Mouse (Mus musculus) cortical plate, adult 2 months (tissue): ENCODE measurements around the gene Ncdn. TPM values are rescaled to one million over a fixed set of nuclear protein-coding genes. Genes with fewer than 3 reads are reported as not detected.

Experiments
- H3K27ac ChIP-seq: fragments of 200-500 bp; 2 replicates; pipeline ENCODE4 v1.5.1; 2012; ENCODE audit warnings: low read length, control low read depth, inconsistent platforms; ENCODE audit not compliant: insufficient read depth
- H3K4me1 ChIP-seq: fragments of 200-500 bp; 2 replicates; pipeline ENCODE4 v1.6.1; 2011; ENCODE audit warnings: low read length; ENCODE audit not compliant: control insufficient read depth, insufficient read depth
- H3K4me3 ChIP-seq: fragments of 200-500 bp; 2 replicates; pipeline ENCODE4 v1.5.1; 2011; ENCODE audit warnings: mild to moderate bottlenecking, low read length, control low read depth; ENCODE audit not compliant: insufficient read depth
- CTCF ChIP-seq: fragments of 200-500 bp; IDR thresholded peaks from 2 replicates; pipeline ENCODE4 v1.5.1; 2011; ENCODE audit warnings: mild to moderate bottlenecking, control low read depth, low read length; ENCODE audit not compliant: insufficient read depth; ENCODE audit errors: extremely low read depth
- POLR2A ChIP-seq: fragments of 200-500 bp; IDR thresholded peaks from 2 replicates; pipeline ENCODE4 v1.6.1; 2011; ENCODE audit warnings: mild to moderate bottlenecking, low read length, control low read depth; ENCODE audit not compliant: insufficient read depth; ENCODE audit errors: extremely low read depth
- polyA plus RNA-seq: library from polyadenylated mRNA; depleted of rRNA; stranded (reverse); fragments of >200 nt; gene quantifications from 2 replicates; pipeline ENCODE4 v1.2.3, GENCODE M21; 2012; rRNA removed

The Ncdn gene
- polyA plus RNA-seq: 896 and 954 TPM in 2 replicates

DNA sequence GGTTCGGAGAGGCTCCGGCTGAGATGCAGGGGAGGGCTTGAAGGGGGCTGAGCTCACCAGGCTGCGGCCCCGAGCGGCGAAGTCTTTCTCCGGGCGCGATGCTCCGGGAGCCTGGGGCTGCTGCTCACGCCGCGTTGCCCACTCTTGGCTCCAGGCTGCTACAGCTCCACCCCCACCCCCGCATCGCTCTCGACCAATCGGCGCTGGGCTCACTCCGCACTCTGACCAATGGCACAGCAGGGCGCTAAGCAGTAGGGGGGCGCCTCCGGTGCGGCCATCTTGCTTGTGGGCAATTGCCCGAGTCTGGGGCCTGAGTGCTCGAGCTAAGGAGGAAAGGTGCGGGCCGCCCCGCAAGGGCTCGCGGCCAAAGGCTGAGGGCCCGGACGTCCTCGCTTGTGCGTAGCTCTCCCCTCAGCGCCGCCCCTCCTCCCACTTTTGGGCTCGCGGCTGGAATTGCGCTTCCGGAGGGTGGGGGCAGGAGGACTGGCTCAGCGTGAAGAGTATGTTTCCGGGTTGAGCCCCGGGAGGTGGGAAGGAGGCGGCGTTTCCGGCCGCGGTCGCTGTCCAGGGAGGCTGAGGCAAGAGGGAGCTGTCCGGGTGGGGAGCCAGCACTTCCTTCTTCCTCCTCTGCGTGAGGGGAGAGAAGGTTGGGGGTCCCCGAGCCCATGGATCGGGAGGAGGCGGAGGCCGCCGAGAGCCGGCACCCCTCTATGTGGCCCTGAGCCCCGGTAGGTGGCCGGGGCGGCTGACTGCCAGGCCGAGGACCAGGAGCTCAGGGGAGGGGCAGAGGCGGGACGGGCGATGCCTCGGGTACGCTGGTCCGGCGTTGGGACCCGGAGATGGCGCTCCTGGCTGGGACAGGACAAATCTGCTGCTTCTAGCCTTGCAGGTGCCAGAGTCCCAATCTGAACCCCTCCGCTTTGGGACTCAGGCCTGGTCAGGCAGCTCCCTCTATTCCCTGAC lies at the start of gene Ncdn, which contains the start of gene AU040320:
Gene Ncdn, minus strand, starts transcription at position 171 of the 963 bp plus-strand sequence.
Gene AU040320, plus strand, starts transcription at position 277 of the 963 bp plus-strand sequence.
- Histone ChIP-seq H3K4me3 (peak within 1 kb of the TSS; percentile 96), H3K27ac (peak within 1 kb of the TSS; percentile 93), H3K4me1 (peaks cover 6% of the 10 kb centered on the region; the same call in 1 of the 2 replicates)
- TF ChIP-seq POLR2A (peak; percentile 90), CTCF (no peak)

DNA sequence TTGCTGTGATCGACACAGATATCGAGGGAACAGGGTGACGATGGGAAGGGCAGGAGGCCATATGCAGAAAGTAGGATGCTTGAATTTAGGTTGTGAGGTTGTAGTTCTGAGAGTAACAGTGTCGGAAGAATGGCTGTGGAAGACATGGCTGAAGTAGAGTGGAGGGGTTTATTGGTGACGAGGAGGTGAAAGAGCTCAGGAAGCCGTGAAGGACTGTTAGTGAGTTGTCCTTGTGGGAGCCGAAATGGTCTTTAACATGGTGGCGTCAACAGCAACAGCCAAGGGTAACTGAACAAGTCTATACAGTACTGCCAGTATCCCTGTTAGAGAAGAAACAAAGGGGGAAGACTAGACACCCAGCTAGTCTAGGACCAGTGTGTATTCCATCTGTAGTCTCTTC lies 48.9 kb upstream of the Ncdn start:
- TF ChIP-seq POLR2A (no peak), CTCF (no peak)
- Histone ChIP-seq H3K4me3 (no peak overlapping the region), H3K27ac (no peak overlapping the region), H3K4me1 (peaks cover 2% of the 10 kb centered on the region; the same call in 1 of the 2 replicates)

DNA sequence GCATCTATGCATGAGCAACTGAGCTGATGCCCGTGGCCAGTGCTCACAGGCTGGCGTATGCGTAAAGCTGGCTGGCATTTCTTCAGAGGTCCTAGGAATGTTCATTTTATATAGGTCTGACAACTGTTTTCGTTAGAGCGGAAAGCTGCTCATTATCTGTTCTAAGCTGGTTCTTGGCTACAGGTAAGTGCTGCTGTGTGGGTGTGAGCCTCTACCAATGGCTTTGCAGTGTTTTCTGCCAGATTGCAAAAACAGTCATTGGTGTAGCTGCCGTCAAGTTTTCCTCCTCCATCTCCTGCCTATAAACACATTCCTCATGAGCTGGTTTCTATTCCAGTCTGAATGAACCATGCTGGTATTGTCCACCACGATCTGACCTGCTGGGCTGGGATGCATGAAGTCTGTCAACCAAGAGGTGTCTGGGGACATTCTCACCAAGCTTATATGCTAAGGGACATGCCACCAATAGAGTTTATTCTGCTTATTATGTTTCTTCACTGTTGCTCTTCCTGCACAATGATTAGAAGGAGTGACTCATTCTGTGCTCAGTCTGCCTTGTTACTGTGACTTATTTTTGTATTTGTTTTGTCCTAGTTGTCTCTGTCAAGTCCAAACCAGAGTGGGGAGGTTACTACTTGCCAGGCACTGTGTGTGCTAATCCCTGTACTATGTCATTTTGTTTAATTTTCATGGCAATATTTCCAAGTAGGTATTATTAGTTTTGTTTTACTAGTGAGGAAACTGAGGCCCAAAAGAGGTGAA lies 39.3 kb upstream of the Ncdn start:
- TF ChIP-seq POLR2A: no peak
- TF ChIP-seq CTCF: no peak
- Histone ChIP-seq H3K4me3 (no peak overlapping the region), H3K27ac (peak overlapping the region; percentile 9; the same call in 1 of the 2 replicates), H3K4me1 (peaks cover 11% of the 10 kb centered on the region)

DNA sequence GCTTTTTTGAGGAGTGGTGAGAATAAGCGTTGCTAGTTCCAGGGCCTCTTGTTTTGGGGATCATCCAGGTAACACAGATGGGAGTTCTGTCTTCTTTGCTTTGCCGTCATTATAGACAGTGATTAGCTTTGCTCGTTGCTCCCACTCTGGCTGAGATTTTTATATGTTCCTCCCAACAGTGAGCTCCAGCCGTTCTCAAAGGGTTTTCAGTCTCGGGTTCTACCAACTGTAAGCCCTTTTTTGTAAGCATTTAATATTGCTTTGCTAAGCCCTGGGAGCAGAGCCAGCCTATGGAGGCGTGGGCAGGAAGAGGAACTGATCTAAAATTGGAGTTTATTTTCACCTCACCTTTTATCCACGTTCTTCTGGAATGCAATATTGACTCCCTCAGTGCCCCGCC lies 29.8 kb upstream of the Ncdn start:
- Histone ChIP-seq H3K4me1 (peaks cover 7% of the 10 kb centered on the region), H3K27ac (no peak overlapping the region), H3K4me3 (no peak overlapping the region)
- TF ChIP-seq CTCF (no peak), POLR2A (no peak)

DNA sequence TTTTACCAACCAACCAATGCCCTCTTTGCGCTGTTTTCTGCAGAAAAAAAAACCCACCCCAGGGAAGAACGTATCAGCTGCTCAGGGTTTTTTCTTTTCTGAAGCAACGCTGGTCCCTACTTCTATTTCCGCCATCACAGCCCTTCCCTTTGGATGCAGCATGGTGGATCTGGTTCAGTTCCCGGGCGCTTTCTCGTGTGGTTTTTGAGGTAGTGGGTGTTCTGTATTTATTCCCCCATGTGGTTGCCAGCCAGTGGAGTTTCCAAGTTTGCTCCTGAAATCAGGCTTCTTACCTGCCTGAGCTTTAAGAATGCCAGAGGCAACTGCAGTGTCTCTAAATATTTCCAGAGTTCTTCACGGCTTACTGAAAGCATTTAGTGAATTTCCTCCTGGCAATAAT lies 29.3 kb upstream of the Ncdn start:
- Histone ChIP-seq H3K4me1 (peaks cover 7% of the 10 kb centered on the region), H3K27ac (no peak overlapping the region)

DNA sequence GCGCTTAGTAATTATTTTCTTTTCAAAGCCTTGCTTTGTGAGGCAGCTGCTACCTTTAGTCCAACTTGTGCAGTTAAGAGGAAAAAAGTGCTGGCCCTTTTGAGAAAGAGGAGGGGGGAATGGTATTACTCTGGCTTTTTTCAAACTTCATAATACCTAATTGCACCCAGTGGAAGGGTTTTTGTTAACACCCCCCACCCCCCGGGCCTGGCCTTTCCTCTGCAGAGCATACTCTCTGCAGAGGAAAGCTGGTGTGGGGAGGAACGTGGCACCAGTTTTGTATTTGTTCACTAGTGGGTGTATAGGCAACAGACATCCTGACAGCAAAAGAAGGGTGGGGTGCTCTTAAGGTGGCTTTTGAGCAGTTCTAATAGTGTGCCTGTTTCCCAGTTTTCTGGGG lies 28.6 kb upstream of the Ncdn start:
- no peak overlapping the region for H3K4me3 ChIP-seq
- peaks cover 7% of the 10 kb centered on the region for H3K4me1 ChIP-seq
- no peak for TF ChIP-seq POLR2A
- H3K27ac ChIP-seq: no peak overlapping the region

More for the DNA sequence above, 29.3 kb upstream of the Ncdn start:
- no peak overlapping the region for H3K4me3 ChIP-seq
- TF ChIP-seq CTCF (no peak), POLR2A (no peak)

DNA sequence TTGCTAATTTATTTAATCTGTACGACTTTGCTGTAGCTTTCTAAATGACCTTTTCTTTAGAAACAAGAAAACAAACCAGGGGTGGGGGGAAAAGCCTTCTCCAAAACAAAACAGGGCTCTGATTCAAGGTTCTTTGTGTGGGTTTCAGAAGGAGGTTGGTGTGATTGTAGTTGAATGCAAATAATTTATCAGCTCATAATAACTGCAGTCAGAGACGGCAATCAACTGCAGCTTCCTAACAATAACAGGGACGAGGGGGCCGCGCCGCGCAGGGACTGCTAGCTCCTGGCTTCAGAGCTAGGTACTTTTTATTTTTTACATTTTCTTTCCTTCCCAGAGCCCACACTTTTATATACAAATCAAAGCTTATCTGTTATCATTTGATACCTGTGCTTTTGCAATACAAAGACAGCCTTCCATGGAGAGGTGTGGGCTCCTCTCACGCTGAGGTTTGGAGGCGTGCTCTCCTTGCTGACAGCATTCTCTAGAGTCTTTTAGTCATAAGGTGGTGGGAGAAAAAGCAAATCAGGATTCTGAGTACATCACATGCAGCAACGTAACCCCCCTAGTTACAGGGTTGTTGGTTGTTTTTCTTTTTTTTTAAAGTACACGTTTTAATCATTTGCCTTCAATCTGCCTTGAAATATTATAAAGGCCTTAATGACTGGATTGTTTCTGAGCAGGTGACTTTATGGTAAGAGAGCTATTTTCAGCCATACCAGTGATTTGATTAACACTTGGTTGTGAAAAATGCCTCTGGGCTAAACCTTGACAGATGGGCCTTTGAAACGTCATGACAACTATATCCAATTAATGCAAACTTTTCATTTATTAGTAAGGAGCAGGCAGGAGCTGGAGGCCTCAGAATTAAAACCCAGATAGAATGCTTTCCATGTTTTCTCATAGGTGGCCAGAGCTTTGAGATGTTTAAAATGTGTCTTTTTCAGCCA lies 26.9 kb upstream of the Ncdn start:
- Histone ChIP-seq H3K4me3 (no peak overlapping the region), H3K27ac (peak overlapping the region; percentile 70; the same call in 1 of the 2 replicates), H3K4me1 (peaks cover 7% of the 10 kb centered on the region)
- TF ChIP-seq CTCF (no peak), POLR2A (no peak)

DNA sequence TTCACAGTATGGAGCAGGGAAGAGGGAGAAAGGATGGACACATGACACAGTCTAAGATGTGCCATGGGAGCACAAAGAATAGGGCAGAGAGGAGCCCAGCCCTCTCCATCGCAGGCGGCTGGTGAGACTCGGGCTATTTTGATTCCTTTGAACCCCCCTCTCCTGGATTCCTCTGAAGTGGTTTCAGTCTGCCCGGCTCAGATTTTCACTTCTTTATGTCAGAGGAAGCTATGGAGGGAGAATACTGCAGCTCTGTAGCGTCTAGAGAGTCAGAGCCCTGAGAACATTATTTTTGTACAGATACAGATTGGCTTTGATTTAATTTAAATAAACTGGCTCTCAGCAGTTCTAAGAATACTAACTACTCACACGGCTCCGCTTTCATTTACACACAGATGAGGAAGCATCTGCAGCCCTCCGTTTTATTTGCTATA lies 25.9 kb upstream of the Ncdn start:
- Histone ChIP-seq H3K4me3 (no peak overlapping the region), H3K27ac (peak overlapping the region; percentile 43; the same call in 1 of the 2 replicates), H3K4me1 (peaks cover 7% of the 10 kb centered on the region)
- TF ChIP-seq CTCF (no peak), POLR2A (no peak)

DNA sequence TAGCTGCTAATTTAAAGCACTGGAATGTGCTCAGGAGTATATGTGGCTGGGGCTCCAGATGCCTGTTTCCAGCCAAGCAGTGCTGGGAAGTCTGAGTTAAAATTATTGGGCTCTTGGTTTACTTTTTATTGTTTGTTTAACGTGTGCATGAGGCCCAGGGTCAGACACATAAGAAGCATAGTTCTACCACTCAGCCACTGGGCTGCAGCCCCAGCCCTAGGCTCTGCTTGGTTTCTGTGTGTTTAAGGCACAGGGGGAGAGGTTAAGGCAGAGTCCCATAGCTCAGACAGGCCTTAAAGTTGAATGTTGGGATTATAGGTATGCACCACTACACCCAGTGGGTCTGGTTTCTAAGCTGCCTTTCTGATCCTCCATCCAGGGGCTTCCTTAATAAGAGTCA lies 21.9 kb upstream of the Ncdn start:
- no peak for TF ChIP-seq CTCF
- no peak for TF ChIP-seq POLR2A
- Histone ChIP-seq H3K4me1 (peaks cover 3% of the 10 kb centered on the region), H3K27ac (no peak overlapping the region), H3K4me3 (no peak overlapping the region)
